Mouse (Mus musculus) midbrain, embryonic 14.5 days (tissue): ENCODE data around the gene Prkch. TPM values are rescaled to one million over a fixed set of nuclear protein-coding genes. Genes with fewer than 3 reads are reported as not detected.
"Not testable (repeated sequence)": the region's sequence is repeated elsewhere in the genome, so short reads cannot be mapped to it uniquely, and the experiment has no call there.

Experiments
- ATAC-seq: fragments of 200-750 bp; cut with Nextera tagmentation; 2 replicates; pipeline ENCODE4 v1.8.0; 2017; ENCODE audit warnings: moderate number of reproducible peaks, moderate library complexity; ENCODE audit not compliant: low FRiP score, low TSS enrichment
- DNase-seq: peaks from one replicate; pipeline ENCODE4 v3.0.0-alpha.2; 2015
- H3K27ac ChIP-seq: fragments of 300-500 bp; sonication (generic); replicated peaks from 2 replicates; pipeline ENCODE4 v1.5.1; 2014; ENCODE audit warnings: mild to moderate bottlenecking, low read depth, low read length, moderate library complexity
- H3K27me3 ChIP-seq: fragments of 300-500 bp; sonication (generic); 2 replicates; pipeline ENCODE4 v1.6.1; 2014; ENCODE audit warnings: low read length, control low read depth, mixed read lengths; ENCODE audit not compliant: control insufficient read depth, insufficient read depth
- H3K36me3 ChIP-seq: fragments of 300-500 bp; sonication (generic); 2 replicates; pipeline ENCODE4 v1.6.1; 2014; ENCODE audit warnings: low read length, control low read depth; ENCODE audit not compliant: control insufficient read depth, insufficient read depth
- H3K4me1 ChIP-seq: fragments of 300-500 bp; sonication (generic); 2 replicates; pipeline ENCODE4 v1.6.1; 2014; ENCODE audit warnings: mild to moderate bottlenecking, antibody characterized with exemption, low read length, control low read depth; ENCODE audit not compliant: control insufficient read depth, insufficient read depth
- H3K4me2 ChIP-seq: fragments of 300-500 bp; sonication (generic); 2 replicates; pipeline ENCODE4 v1.6.1; 2014; ENCODE audit warnings: mild to moderate bottlenecking, low read length, moderate library complexity
- H3K4me3 ChIP-seq: fragments of 300-500 bp; sonication (generic); replicated peaks from 2 replicates; pipeline ENCODE4 v1.5.1; 2014; ENCODE audit warnings: low read depth, low read length
- H3K9ac ChIP-seq: fragments of 300-500 bp; sonication (generic); replicated peaks from 2 replicates; pipeline ENCODE4 v1.6.1; 2014; ENCODE audit warnings: mild to moderate bottlenecking, low read length, moderate library complexity
- H3K9me3 ChIP-seq: fragments of 300-500 bp; sonication (generic); 2 replicates; pipeline ENCODE4 v1.6.1; 2016; ENCODE audit warnings: low read length, control low read depth, mixed read lengths; ENCODE audit not compliant: control insufficient read depth
- WGBS: fragments of 180-500 bp; shearing (Covaris S2); extraction: QIAGEN DNeasy Blood & Tissue Kit; methylation state at CpG from one replicate; pipeline ENCODE4 v1.1.7; 2014; 5-methylcytosine and 5-hydroxymethylcytosine counted together
- polyA plus RNA-seq: library from polyadenylated mRNA; unstranded; fragments of >200 nt; fragmentation: Nextera tagmentation; extraction: Ambion mirVana; gene quantifications from 2 replicates; pipeline ENCODE4 v1.2.1, GENCODE M21; 2014

Gene Prkch
- 6.8 and 8.7 TPM in 2 replicates for polyA plus RNA-seq

GRCm38 (mm10) chr12:73584610-73585240 is at the start of gene Prkch:
Prkch (plus strand) TSS chr12:73584796.
- H3K27me3 ChIP-seq = peaks cover 15% of the 10 kb centered on the region
- H3K9ac ChIP-seq = peak within 1 kb of the TSS; percentile 70
- ATAC-seq = peak; percentile 88

GRCm38 (mm10) chr12:73537499-73538138 is 47.0 kb upstream of the Prkch start:
- no peak overlapping the region for H3K9ac ChIP-seq
- no peak overlapping the region for H3K4me3 ChIP-seq
- ATAC-seq (no peak), DNase-seq (no peak)
- H3K4me2 ChIP-seq = no peak overlapping the region
- WGBS = 25% methylated on average over 17 of the region's 17 CpGs
- H3K4me1 ChIP-seq = no peaks in the 10 kb centered on the region
- no peaks in the 10 kb centered on the region for H3K36me3 ChIP-seq
- no peak overlapping the region for H3K27ac ChIP-seq
- no peaks in the 10 kb centered on the region for H3K9me3 ChIP-seq
- no peaks in the 10 kb centered on the region; the same call in 1 of the 2 replicates for H3K27me3 ChIP-seq

More at GRCm38 (mm10) chr12:73584610-73585240, at the start of gene Prkch:
- Histone ChIP-seq H3K36me3 (no peaks in the 10 kb centered on the region), H3K4me3 (peak within 1 kb of the TSS; percentile 73), H3K4me2 (peak within 1 kb of the TSS; percentile 93), H3K9me3 (no peaks in the 10 kb centered on the region), H3K27ac (peak within 1 kb of the TSS; percentile 57), H3K4me1 (peaks cover 15% of the 10 kb centered on the region)
- 0% methylated on average over 57 of the region's 61 CpGs for WGBS
- DNase-seq = peak; percentile 89

GRCm38 (mm10) chr12:73538139-73538508 is 46.5 kb upstream of the Prkch start:
- not testable (repeated sequence) for H3K9me3 ChIP-seq, DNase-seq, H3K27me3 ChIP-seq, ATAC-seq, H3K4me3 ChIP-seq, H3K9ac ChIP-seq, H3K4me2 ChIP-seq, H3K4me1 ChIP-seq, H3K27ac ChIP-seq, H3K36me3 ChIP-seq
- 57% methylated on average over 3 of the region's 3 CpGs for WGBS

GRCm38 (mm10) chr12:73539151-73539550 is 45.4 kb upstream of the Prkch start:
- H3K36me3 ChIP-seq = no peaks in the 10 kb centered on the region
- WGBS = 40% methylated on average over 2 of the region's 2 CpGs
- no peak overlapping the region for H3K27ac ChIP-seq
- H3K27me3 ChIP-seq = peaks cover 14% of the 10 kb centered on the region
- H3K4me1 ChIP-seq = no peaks in the 10 kb centered on the region
- H3K9ac ChIP-seq = no peak overlapping the region
- peak; percentile 36 for DNase-seq
- ATAC-seq = no peak
- no peak overlapping the region for H3K4me2 ChIP-seq
- no peaks in the 10 kb centered on the region for H3K9me3 ChIP-seq
- H3K4me3 ChIP-seq = no peak overlapping the region

- 92% methylated on average over 2 of the region's 2 CpGs for WGBS
- H3K36me3 ChIP-seq = no peaks in the 10 kb centered on the region
- DNase-seq = no peak
- no peak overlapping the region for H3K4me2 ChIP-seq
- no peak overlapping the region for H3K4me3 ChIP-seq
- H3K9ac ChIP-seq = no peak overlapping the region
- H3K27me3 ChIP-seq = peaks cover 26% of the 10 kb centered on the region
- no peak for ATAC-seq
- 0 out of 2 replicates have a peak, but pooled peaks cover 2% of the 10 kb centered on the region for H3K4me1 ChIP-seq
- H3K27ac ChIP-seq = no peak overlapping the region
- no peaks in the 10 kb centered on the region for H3K9me3 ChIP-seq
Measured at GRCm38 (mm10) chr12:73540402-73540801, 44.2 kb upstream of the Prkch start.

GRCm38 (mm10) chr12:73543191-73543590 is 41.4 kb upstream of the Prkch start:
- H3K27ac ChIP-seq = no peak overlapping the region
- H3K36me3 ChIP-seq = no peaks in the 10 kb centered on the region
- DNase-seq (no peak), ATAC-seq (no peak)
- no peak overlapping the region for H3K9ac ChIP-seq
- H3K4me2 ChIP-seq = no peak overlapping the region
- peaks cover 54% of the 10 kb centered on the region for H3K27me3 ChIP-seq
- H3K9me3 ChIP-seq = no peaks in the 10 kb centered on the region
- 87% methylated on average over 5 of the region's 5 CpGs for WGBS
- H3K4me1 ChIP-seq = 0 out of 2 replicates have a peak, but pooled peaks cover 8% of the 10 kb centered on the region
- H3K4me3 ChIP-seq = no peak overlapping the region

GRCm38 (mm10) chr12:73544736-73545671 is 39.6 kb upstream of the Prkch start:
- Histone ChIP-seq H3K4me2 (peak overlapping the region; percentile 53), H3K27me3 (peaks cover 70% of the 10 kb centered on the region), H3K9ac (no peak overlapping the region), H3K27ac (no peak overlapping the region), H3K36me3 (no peaks in the 10 kb centered on the region), H3K9me3 (no peaks in the 10 kb centered on the region), H3K4me3 (peak overlapping the region; percentile 35), H3K4me1 (0 out of 2 replicates have a peak, but pooled peaks cover 8% of the 10 kb centered on the region)
- DNase-seq = no peak
- ATAC-seq = no peak
- 16% methylated on average over 48 of the region's 48 CpGs for WGBS

- Histone ChIP-seq H3K9ac (no peak overlapping the region), H3K27ac (no peak overlapping the region), H3K36me3 (no peaks in the 10 kb centered on the region), H3K27me3 (peaks cover 77% of the 10 kb centered on the region), H3K9me3 (no peaks in the 10 kb centered on the region), H3K4me1 (0 out of 2 replicates have a peak, but pooled peaks cover 8% of the 10 kb centered on the region), H3K4me3 (peak overlapping the region; percentile 35), H3K4me2 (peak overlapping the region; percentile 53)
- ATAC-seq = no peak
- WGBS = 1% methylated on average over 55 of the region's 55 CpGs
- DNase-seq = peak; percentile 67
Measured at GRCm38 (mm10) chr12:73545672-73546085, 38.9 kb upstream of the Prkch start.
